Mouse (Mus musculus) adrenal gland, postnatal 36 days (tissue): ENCODE data around the gene Zfp93. TPM values are rescaled to one million over a fixed set of nuclear protein-coding genes. Genes with fewer than 3 reads are reported as not detected.

Experiments
- DNase-seq, 2 experiments: peaks; one replicate each; pipeline ENCODE4 v3.0.0; 2021; ENCODE audit warnings: mixed read lengths in 1 of 2
- total RNA-seq, 2 experiments: library from RNA; stranded (reverse); gene quantifications; 2 replicates each; pipeline ENCODE4 v1.2.3; 2021

Gene Zfp93
- total RNA-seq, 2 experiments from 2014 or later, result 4.7 to 5.2 TPM

DNA sequence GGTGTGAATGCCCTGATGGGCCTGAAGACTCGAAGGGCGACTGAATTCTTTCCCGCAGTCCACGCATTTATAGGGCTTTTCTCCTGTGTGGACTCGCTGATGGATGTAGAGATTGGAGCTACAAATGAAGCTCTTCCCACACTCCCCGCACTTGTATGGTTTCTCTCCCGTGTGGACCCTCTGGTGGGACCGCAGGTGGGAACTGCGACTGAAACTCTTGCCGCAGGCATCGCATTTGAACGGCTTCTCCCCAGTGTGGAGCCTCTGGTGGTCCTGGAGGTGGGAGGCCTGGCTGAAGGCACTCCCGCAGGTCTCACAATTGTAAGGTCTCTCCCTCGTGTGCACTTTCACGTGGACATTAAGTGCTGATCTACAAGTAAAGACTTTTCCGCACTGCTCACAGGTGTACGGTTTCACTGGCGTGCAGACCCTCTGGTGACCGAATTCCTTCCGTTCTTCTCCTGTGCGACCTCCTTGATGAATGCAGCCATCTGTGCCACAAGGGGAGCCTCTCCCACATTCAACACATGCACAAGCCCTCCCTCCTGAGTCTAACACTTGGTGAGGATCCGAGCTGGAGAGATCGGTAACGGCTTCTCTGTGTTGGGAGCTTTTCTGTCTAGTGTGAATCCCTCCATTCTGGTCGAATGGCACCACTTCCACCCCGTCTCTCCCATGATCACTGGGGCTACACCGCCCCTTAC is 21.3 kb downstream of the Zfp93 start:
- DNase-seq, result no peak

DNA sequence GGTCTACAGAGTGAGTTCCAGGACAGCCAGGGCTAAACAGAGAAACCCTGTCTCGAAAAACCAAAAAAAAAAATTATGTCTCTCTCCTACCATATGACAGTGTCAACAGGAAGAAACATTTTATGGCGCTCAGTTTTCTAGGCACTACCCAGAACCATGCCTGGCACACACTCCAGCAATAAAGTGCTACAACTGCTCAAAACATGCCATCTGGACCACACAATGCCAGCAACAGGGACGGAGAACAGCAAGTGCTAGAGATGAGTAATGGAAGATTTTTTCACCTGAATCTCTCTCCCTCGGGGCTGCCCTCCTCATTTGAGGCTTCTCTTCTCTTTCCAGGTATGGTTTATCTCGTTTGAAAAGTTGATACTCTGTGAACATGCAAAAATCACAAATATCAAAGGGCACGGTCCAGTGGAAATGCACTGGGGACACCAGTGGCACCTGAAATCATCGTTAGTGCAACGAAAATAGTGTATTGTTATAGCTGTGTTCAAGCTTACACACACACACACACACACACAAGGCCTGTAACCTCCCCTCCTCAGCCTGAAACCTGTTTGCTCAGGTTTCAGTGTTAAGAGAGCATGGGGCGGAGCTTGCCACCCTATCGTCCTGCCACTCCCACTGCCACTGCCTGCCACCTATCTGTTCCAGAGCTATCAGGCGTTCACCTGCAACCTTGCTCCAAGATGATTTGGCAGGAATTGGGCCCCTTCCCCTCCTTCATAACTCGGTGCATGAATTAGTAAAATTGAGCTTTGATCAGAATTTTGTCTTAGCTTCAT is 23.0 kb downstream of the Zfp93 start:
- DNase-seq, result no peak

DNA sequence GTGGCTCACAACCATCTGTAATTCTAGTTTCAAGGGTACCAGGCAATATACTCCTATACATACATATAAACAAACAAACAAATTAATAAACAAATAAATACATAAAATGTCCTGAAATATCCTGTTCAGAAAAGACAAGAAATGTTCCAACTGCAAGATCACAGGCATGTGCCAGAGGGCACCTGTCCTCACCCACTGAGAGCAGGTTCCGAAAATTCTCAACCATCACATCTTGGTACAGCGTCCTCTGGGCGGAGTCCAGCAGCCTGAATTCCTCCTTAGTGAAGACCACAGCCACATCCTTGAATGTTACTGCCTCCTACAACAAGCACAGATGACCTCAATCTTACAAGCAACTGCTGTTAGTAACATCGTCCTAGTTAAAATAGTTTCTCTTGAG is 24.5 kb downstream of the Zfp93 start:
- DNase-seq, result no peak

DNA sequence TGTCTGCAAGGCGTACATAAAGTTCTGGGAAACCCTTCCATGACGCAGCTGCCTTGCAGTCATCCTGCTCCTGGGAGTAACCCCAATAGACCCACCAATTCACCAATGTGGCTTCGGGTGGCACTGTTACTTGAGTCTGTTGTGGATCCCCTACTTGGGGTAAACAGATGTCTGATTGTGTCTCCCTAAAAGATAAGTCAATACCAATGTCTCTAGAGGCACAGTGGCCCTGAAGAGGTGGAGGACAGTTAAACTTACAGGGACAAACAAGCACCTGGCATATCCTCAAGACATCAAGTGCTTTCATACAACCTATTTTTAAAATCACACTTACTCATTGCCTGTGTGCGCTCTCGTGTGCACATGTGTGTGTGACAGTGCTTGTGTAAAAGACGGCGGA is 25.2 kb downstream of the Zfp93 start:
- no peak for DNase-seq

DNA sequence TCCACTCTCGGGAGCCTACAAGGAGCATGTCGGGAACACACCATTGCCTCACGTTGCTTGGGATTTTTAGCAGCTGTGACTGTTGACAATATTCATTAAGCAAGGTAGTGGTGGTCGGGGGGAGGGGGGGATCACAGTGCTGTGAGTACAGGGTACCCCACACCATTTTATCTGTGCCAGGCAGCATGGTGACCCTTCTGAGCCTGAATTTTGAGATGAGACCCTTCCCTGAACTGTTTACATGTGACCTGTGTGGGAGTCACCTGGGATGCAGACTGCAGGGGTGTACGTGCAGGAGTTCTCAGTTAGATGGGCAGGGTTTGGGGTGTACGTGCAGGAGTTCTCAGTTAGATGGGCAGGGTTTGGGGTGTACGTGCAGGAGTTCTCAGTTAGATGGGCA is 26.2 kb downstream of the Zfp93 start:
- DNase-seq, result no peak

DNA sequence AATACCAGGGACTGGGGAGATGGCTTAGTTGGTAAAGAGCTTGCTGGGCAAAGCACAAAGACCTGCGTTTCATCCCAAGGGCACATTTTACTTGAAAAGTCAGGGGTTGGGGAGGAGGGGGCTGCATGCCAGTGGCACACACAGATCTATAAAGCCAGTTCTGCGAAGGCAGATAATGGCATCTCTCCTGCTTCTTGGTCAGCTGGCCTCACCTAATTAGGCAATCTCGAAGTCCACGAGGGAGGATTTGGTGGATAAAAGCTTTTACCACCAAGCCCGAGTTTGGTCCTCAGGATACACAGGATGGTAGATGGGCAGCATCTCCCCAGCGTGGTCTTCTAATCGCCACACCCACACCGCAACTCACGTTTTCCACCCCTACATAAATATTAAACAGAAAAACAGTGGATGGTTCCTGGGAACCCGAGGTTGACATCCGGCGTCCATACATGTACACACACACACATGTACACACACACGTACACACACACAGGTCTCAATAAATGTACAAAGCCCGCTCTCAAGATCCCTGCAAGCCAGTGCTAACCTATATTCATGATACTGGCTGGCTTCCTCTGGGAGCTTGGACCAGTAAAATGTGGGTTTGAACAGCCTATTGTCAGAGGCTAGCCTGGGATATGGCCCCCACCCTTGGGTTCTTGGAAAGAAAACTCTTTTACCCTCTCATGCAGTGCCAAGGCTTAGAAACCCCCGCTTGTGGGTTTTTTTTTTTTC is 27.3 kb downstream of the Zfp93 start:
- DNase-seq, result no peak

DNA sequence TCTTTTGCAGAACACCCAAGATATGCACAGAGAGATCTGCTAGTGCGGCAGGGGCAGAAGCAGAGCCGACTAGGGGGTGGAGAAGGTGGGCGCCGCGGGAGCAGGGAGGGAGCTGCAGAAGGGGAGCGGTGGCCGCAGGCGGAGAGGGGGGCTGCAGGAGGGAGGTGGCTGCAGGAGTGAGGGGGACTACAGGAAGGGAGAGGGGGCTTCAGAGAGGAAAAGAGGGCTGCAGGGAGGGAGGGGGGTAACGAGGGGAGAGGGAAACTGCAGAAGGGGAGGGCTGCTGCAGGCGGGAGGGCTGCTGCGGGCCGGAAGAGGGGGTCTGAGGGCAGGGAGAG is 28.4 kb downstream of the Zfp93 start:
- DNase-seq, result peak in 1 of 2 experiments; percentile 18

DNA sequence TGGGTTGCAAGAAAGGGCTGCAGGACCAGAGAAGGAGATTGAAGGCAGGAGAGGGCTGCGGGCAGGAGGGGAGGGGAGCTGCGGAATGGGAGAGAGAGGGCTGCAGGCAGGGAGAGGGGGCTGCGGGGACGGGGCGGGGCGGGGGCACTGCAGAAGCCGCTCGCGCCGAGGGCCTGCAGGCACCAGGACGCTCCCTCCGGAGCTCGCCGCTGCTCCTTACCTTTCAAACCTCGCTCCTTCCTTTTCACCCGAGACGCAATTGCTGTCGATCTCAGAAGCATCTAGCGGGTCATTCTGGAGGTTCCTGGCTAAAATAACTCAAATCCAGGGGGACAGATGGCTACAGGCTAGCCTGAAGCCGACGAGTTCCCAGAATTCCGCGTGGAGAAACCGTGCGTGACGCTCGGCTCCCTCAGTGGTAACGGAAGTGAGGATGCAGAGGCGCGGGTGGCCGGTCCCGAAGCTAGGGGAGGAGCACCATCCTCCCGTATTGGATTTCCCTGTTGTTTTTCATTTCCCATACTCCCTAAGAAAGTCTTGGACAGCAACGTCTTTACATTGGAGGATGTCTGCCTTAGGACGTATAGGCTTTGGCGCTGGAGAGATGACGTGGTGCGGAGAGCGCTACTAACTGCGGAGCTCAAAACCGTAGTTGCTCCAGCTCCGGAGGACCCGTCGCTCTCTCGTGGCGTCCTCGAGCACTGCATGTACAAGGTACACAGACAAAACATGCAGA is 28.9 kb downstream of the Zfp93 start:
- peak; percentile 73 to 78 for DNase-seq

DNA sequence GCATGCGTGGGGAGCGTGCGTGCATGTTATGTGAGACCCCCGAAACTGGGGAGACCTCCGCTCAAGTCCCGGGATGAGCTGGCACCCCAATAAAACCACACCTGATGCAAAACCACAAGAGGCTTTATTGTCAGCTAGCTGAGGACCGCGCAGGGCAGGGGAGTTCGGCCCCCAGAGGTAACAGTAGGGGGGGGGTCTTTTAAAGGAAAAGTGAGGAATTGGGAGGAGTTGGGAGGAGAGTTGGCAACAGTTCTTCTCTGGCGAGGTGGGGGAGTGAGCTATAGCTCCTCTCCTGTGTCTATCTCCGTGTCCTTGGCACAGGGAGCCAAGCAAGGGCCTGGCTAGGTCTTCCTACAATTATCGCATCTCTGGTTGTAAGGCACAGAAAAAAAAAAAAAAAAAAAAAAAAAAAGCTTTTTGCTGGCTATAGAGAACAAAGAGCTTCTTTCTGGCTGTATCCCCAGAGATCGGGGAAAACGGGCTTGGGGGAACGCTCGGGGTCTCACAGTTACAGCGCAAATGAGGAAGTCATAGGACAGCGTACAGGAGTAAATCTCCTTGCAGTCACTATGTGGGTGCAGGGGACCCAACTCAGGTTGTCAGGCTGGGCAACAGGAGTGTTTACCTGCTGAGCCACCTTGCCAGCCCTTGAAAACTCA is 29.7 kb downstream of the Zfp93 start:
- peak in 1 of 2 experiments; percentile 20 for DNase-seq

DNA sequence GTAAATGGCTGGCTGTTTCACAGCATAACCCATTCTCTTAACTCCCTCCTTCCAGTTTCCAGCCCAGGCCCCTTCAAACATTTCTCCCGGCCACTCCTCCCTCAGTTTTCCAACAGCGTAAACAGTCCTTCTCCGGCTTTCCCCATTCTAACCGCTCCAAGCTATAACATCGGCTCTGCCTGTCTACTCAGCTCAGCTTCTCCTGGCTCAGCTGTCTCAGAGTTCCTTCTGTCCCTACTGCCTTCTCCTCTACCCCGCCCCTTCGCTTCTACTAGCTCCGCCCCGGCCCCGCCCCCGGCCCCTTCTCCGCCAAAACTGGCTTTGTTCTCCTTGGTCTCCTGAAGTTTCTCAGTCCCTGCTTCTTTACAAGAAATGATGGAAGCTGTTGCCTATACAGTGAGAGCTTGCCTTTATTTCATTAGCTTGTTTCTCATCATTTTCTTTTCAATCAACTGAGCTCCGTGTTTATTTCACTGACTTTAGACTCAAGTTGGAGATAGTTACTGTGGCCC is 30.6 kb downstream of the Zfp93 start, which contains the start of gene Zfp61:
Zfp61 (minus strand) TSS at position 462 of the 512 bp plus-strand sequence.
- peak; percentile 32 to 72 for DNase-seq

DNA sequence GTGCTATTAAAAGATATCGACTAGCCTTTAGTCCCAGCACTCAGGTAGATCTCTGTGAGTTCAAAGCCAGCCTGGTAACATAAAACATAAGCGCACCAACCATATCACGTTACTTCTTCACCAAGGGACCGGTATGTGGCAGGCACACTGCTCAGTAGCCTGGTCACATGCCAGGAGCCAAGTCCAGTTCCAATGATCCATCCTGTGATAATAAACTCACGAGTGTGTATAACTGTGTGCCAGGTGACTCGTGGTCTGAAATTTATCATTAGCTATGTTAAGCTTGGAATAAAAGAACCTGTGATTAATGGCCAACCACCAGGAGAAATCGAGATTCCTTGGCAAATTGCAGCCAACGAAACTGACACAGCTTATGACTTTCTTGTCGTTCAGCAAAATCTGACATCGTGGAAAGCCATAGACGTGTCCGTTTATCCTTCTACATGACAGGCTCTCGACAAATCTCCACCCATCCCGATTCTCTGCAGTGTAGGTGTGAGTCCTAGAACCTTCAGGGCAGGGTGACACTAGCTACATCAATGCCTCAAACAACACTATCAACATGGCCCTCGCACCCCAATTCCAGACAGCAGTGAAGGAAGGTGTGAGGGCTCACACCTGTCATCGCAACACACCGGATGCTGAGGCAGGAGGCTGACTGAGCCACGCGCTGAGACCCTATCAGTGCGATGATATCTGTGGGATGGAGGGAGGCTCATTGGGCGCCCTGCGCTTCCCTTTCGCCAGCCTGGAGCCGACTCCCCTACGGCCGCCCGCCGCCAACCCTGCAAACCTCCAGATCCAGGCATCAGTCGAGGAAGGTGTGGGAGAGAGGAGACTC is 45.7 kb downstream of the Zfp93 start:
- no peak for DNase-seq

DNA sequence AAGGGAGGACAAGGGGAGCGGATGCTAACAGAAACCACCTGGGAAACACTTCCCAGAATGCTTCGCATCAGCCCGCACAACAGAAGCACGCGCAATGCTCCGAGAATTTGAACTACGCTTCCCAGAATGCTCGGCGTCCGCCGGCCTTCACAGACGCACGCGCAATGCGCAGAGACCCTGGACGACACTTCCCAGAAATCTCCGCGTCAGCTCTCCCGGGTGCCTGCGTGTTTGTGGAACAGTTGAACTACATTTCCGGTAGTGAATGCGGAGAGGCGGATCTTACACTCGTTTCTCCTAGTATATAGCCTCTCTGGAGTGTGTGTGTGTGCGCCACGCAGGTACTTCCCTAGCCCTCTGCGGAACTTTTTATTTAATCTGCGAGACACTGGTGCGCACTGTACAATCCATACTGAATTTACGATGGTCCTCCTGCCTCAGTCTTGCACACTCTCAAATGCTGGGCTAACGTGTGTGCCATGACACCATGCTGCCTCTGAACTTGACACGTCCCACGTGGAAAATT is 46.4 kb downstream of the Zfp93 start, which contains the start of gene Zfp94:
Zfp94 (minus strand) TSS at position 100 of the 526 bp plus-strand sequence.
- peak; percentile 96 to 97 for DNase-seq

DNA sequence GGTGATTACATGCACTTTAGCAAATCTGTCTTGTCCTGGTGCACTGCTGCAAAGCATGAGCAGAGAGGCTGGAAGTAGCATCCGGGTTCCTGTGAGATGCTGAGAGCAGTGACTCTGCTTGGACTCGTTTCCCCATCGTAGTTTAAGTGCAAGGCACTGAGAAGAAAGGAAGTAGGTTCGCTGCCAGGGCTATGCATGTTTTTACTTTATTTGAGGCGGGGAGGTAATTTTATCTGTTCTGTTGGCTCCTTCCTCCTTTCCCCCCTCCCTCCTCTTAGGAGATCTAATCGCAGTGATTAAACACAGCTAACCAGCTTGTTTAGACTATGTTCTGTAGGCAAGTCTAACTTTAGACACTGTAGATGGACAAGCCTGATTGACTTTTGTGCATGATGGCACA is 48.7 kb downstream of the Zfp93 start:
- no peak for DNase-seq

DNA sequence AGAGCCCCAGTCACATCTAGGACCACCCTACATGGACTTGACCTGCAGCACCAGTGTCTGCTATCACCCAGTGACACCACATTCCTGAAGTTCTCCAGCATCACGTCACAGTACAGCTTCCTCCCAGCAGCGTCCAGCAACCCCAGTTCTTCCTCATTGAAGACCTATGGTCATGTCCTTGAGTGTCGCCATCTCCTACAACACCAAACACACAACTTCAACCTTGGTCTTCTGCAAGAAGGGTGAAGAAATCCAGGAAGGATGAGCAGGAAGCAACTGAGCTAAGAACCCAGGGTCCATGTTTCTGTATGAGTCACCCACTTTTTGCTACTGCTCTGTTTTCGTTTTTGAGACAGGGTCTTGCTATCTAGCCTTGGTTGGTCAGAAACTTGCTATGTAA is 52.4 kb downstream of the Zfp93 start:
- no peak for DNase-seq

DNA sequence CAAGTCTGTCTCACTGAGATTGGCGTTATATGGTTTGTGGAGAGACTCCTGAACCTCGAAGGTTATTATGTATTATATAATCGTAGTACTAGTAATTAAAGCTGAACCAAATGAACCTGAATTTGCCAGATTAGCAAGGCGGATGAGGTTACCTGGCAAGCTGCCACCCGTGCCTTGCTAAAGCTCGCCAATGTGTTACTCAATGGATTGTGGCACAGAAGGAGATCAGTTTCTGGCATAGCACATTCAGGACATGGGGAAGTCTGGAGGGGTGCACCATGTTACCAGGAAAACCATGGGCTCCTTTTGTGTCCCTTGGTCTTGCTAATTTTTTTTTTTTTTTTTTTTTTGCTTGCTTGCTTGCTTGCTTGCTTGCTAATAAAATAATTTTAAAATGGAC is 55.0 kb downstream of the Zfp93 start:
- DNase-seq, result peak; percentile 25 to 33

DNA sequence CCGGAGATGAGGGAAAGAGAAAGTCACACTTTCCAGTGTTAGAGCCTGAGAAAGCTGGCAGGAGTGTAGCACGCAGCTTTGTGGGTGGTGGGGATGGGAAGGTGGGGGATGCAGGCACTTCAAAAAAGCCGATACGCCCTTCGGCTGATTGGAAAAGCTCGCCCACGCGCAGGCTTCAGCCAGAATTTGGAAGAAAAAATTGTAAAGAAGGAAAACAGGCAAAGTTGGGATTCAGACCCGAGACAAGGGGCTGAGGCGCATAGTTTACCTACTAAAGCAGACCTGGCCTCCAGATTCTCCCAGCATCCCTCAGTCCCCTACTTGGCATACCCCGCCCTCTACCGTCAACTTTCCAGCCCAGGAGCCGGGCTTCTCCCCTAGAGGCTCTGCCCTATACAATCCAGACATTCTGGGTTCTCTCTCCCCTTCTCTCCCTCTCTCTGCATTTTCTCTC is 55.5 kb downstream of the Zfp93 start:
- DNase-seq, result no peak

DNA sequence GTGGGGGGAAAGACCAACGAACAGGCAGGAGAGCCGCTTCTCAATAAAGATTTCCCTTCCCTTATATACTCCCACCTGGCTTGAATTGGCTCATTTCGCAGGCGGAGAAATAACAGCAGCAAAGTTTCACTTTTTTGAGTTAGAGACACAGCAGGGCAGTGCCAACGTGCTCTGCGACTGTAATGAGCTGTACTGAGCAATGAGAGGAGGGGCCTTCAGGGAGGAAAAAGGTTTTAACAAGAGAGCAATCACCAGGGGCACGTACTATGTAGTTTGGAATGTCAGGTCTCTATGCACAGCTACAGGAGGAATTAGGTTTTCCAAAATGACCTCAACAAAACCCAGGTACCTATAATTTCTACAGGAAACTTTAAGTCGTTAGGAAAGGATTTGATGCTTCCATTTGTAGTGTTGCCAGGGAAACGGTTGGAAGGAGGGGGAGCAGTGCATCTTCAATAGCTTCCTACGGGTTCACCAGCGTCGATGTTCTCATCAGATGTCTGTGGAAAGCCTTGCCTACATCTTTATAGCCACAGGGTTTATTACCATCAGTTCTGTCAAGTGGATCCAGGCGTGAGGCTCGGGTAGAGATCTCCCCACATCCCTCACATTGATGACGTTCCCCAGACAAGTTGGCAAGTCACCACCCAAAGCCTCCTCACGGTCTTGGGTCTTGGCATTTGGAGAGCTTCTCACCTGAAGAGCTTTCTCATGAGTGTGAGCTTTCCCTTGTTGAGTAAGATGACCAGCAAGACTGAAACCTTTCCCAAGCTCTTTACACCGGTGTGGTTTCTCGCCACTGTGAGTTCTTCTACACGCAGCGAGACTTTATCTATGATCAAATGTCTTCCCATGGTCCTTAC is 56.3 kb downstream of the Zfp93 start:
- no peak for DNase-seq
